Mouse (Mus musculus) naive thymus-derived CD4-positive, alpha-beta T cell, adult 2 months (primary cell): ENCODE measurements at regions not wholly inside any gene's neighbourhood (a gene's known extent, or its start where the extent isn't known, plus 50 kb on each side); places are given as distances from the start of the nearest gene placed in this dataset.

ENCODE experiments used
- DNase-seq: peaks from one replicate; pipeline ENCODE4 v3.0.0-alpha.2; 2011; ENCODE audit warnings: low read depth

DNA sequence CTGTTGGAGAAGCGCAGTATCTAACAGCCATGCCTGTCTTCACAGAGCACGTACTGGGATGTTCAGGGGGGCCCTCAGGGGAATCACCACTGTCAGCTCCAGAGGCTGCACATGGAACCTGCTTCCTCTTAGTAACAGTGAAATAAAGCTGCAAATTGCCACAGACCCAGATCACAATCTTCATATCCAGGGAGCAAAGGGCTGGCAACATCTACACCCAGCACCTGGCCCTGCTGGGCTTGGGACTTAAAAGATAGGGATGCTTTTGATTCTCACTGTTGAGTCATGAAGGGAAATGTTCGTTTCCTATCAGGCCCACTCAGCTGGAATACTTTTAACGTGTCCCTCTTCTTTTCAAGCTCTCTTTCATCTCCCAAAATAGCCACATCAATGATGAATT, 322.4 kb upstream of the Trib2 start:
- no peak for DNase-seq

GRCm38 (mm10) chr12:16137801-16138200, 321.1 kb upstream of the Trib2 start:
- peak; percentile 37 for DNase-seq

DNA sequence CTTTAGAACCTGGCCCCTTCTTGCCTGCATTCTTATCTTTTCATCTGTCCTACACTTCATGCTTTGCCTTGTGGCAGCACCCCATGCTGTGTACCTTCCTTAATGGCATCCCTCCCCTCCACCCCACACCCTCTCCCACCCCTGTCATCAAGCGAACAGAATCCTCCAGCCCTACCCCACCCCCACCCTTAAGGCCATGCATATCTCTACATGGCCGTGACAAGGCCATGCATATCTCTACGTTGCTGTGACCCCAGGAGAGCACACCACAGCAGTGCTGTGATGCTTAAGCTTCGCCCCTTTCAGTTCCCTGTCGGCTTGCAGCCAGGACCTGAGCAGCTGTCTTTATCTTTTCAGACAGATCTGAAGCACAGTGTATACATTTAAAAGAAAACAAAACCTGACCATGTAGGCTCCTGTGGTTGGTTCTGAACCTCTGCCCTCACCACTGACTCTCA, 319.5 kb upstream of the Trib2 start:
- peak; percentile 34 for DNase-seq

- peak; percentile 27 for DNase-seq
Measured at GRCm38 (mm10) chr12:16135602-16136213, 319.0 kb upstream of the Trib2 start.

- DNase-seq: peak; percentile 60
Measured at GRCm38 (mm10) chr12:16134446-16134845, 317.7 kb upstream of the Trib2 start.

DNA sequence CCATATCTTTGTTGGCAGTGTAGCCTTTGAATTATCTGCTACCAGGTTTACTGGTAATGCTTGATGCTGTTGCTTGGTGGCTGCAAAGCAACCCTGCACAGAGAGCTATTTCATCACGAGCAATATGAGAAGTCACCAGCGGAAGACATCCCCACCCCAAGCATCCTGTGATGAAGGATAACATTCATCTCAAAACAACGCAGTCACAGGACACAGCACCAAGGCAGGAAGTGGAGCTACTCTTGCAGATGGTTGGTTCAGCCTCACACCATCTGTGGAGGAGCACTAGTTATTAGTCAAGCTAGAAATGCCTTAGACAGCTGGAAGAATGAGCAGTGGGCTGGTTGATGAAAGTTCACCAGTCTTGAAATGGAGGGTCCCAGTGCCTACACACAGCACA, 316.5 kb upstream of the Trib2 start:
- peak; percentile 86 for DNase-seq

GRCm38 (mm10) chr12:16131740-16132077, 315.0 kb upstream of the Trib2 start:
- DNase-seq: no peak

- peak; percentile 16 for DNase-seq
Measured at GRCm38 (mm10) chr12:16131028-16131739, 314.5 kb upstream of the Trib2 start.

- DNase-seq: no peak
Measured at GRCm38 (mm10) chr12:16130605-16131004, 313.9 kb upstream of the Trib2 start.

- DNase-seq: no peak
Measured at GRCm38 (mm10) chr12:16129923-16130322, 313.2 kb upstream of the Trib2 start.

DNA sequence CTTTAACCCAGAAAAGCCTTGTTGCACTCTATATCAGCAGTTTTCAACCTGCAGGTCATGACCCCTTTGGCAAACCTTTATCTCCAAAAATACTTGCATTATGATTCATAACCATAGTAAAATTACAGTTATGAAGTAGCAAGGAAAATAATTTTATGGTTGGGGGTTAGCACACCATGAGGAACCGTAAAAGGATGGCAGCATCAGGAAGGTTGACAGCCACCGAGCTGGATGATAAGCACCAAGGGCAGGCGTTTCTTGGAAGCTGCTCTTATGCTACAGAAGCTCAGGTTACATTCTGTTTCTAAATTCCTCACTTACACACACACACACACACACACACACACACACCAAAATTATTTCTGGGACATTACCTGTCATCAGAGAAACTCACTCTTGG, 312.5 kb upstream of the Trib2 start:
- no peak for DNase-seq

GRCm38 (mm10) chr12:16124906-16125305, 308.2 kb upstream of the Trib2 start:
- DNase-seq: no peak

GRCm38 (mm10) chr12:16122353-16123127, 305.8 kb upstream of the Trib2 start:
- DNase-seq: no peak

GRCm38 (mm10) chr12:16121787-16122186, 305.1 kb upstream of the Trib2 start:
- no peak for DNase-seq

DNA sequence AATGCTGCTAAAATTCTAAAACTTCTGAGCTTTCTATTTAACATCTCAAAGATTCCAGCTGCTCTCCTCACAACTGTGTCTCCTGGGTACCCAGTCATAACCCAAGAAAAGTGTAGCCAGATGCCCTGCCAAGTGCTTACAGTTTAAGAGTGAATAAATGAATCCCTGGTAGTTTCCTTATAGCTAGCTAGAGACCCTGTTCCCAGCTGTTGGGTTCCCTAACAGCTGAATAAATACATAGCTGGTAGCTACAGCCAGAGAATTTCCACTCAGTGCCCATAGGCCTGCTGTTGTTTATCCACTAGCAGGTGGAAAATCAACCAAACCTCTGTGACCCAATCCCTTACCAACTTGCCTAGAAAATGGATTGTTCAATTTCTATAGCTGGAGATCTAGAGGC, 302.0 kb upstream of the Trib2 start:
- no peak for DNase-seq

DNA sequence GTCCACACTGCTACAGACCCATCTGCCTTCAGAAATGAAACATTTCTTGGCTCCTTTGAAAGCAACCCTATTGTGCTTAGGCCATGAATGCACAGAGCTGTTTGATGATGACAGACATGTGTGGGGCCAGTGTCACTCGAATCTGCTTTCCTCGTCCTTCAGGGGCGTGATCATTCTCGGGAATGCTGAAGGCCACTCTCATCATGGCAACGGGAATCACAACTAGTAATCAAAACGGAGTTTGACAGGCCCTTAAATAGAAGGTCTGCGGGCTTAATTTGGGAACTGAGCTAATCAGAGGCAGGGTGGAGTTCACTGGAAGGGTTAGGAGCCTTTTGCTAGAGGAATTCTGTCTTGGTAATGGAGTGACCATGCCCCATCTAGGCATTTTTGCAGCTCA, 290.2 kb upstream of the Trib2 start:
- no peak for DNase-seq

DNA sequence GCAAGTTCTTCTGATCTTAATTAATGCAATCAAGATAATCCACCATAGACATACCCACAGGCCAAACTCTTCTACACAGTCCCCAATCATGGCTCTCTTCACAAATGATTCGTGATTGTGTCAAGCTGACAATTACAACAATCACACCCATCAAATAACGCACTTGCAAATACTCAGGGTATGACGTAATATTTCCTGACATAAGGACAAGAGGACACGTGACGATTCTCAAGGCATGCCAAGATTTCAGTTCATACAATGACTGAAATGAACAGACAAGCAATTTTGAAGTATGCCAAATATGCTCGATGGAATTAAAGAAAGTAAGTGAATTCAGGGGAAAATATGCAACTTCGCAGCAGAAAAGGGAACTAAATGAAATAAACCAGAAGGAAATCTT, 282.1 kb upstream of the Trib2 start:
- DNase-seq: no peak

GRCm38 (mm10) chr12:16092643-16093042, 275.9 kb upstream of the Trib2 start:
- DNase-seq: no peak

DNA sequence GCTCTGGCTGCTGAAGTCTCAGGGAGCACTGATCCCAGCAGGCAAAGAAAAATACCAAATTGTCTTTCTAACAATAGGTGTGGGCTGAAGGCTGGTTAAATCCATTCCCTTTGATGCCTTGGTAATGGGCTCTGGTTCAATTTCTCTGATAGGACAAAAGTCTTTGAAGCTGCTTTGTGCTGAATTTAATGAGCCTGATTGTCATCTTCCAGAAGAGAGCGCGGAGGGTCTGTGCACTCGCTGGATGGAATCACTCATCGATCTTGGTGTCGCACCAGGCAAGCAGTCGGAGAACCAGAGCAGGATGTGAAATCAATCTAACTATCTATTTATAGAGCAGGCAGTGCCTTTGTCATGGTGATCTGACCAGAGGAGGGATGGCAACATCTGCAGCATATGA, 274.6 kb upstream of the Trib2 start:
- no peak for DNase-seq

DNA sequence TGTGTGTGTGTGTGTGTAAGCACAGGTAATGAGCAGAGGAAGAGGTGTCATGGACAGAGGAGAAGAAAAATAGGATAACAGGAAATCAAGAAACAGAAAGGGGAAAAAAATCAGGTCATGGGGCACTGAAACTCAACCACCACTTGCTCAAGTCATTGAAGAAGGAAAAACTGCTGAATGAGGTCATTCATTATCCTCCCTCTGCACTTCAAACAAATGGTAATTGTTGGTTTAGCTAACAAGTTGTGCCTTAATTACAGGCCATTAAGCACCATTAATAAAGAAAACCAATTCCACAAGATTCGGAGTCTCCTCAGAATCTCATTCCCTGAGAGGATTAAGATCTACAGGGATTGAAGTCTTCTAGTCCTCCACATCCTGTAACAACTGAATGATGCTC, 266.5 kb upstream of the Trib2 start:
- DNase-seq: no peak

DNA sequence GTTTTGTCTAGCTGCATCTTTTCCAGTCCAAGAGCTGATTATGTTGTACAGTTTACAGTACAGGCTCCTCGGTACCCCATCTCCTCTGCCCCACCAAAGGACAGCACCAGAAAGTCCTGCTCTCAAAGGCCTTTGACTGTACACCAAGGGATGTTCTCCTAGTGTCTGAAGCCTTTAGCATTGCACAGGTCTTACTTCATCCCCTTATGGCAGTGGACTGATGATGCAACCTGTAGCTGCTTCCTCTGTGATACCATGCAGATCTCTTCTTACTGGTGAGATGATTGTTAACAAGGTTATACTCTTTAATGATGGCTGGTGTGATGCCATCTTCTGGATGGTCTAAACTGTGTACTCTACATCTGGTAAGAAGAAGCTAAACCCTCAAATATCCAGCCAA, 260.5 kb upstream of the Trib2 start:
- DNase-seq: no peak

- DNase-seq: no peak
Measured at GRCm38 (mm10) chr12:16075962-16076361, 259.2 kb upstream of the Trib2 start.

GRCm38 (mm10) chr12:16068940-16069339, 252.2 kb upstream of the Trib2 start:
- no peak for DNase-seq
